Mouse (Mus musculus) telencephalon, adult 2 months (tissue): ENCODE measurements around the gene Tnfsf11.
A peak's percentile ranks its signal among the peaks of the same experiment; 100 is the strongest.

ENCODE experiments used
- DNase-seq: peaks from one replicate; pipeline ENCODE4 v3.0.0-alpha.2; 2011; ENCODE audit warnings: low read depth, low spot score

Tnfsf11 gene

DNA sequence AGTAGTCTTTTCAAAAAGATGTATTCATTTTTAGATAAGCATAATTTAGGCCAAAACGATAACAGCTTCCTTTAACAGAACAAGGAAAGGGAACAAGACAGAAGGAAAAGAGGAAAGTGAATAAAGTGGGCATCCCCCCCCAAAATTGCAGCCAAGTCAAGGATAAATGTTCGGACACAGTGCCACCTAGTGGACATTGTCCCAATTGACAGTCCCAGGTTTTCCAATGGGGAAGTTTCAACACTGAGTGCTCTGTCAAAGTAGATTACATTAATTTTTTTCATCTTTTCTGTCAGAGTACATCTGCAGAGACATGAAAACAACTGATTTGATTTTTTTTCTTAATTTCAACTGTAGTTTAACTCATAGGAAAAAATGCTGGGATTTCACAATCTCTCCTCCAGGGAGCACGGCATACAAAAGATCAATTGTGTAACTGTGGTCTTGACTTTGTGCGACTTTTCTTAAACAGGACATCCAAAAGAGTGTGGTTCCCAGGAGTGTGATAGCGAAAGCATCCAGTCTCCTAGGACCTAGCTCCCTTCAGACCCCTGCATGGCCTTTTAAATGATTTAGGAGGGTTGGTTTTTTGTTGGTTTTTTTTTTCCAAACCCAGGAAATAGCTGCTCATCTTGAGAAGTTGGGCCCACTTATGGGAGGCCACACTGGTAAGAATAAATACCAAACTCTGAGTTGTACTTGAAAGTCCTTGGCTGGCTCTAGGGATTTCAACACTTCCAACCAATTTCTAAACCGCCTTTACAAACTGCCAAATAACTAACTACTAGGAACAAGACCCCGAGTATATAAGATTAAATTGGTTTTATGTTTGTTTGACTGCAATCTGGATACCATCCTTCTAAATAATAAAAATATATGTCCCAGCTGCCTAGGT lies 19.7 kb downstream of the Tnfsf11 start:
- DNase-seq = no peak

DNA sequence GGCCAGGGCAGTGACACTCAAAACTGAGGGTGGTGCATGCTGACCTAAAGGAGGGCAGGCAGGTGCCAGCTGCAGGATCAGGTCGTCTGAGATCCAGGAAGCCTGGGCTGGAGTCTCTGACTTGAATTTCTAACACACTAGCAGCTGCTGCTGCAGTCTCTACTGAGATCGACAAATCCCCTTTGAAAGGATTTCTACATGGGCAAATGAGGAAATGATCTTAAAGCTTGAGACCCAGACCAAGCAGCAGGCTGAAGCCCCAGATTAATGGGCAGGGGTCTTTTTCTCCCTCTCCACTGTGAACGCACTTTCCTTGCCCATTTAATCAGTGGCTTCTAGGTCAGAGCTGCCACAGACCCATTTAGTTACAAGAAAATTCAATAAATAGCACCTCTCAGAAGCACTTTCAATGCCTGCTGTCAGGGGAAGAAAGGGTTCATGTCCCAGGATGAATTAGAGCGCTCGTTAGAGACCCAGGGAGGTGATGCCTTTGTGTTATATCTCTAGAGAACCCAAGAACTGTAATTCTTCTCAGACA lies 21.8 kb downstream of the Tnfsf11 start:
- no peak for DNase-seq

DNA sequence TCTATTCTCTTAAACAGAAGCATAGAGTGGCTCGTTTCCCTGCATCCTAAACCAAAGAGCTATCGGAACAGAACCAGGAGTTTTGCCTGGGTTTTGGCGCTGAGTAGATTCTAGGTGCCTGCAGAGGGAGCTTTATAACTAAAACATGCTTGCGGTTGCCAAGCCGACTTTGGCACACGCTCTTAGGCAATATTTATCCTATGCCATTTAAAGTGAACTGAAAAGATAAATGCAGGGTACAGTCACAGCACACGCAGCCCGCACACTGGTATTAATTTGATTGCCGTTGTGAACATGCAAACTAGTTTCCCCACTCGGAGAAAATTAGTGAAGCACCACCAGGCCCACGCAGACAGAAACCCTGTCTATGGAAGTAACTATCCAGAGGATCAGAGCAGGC lies 25.4 kb downstream of the Tnfsf11 start:
- peak; percentile 74 for DNase-seq

DNA sequence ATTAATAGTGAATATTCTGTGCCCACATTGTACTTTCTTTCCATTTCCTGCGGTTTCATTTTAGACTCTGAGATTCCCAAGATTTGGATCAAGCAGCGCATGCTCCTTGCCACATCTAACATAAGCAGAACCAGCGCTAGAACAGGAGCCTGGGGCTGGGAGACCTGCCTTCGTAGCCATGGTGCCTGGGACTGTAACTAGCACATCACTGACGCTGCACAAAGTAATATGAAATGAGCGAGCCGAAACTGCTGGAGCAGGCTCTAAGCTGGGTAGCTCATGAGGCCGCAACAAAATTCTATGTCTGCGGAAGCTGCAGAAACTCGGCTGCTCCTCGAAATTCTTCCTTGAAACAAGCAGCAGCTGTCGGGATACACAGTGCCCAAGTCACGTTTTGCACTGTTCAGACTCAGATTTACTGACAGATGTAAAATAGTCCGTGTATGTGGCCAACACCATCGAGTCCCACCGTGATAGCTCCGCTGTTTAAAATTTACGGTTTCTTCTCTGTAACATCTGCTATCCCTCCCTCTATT lies 31.4 kb downstream of the Tnfsf11 start:
- no peak for DNase-seq

DNA sequence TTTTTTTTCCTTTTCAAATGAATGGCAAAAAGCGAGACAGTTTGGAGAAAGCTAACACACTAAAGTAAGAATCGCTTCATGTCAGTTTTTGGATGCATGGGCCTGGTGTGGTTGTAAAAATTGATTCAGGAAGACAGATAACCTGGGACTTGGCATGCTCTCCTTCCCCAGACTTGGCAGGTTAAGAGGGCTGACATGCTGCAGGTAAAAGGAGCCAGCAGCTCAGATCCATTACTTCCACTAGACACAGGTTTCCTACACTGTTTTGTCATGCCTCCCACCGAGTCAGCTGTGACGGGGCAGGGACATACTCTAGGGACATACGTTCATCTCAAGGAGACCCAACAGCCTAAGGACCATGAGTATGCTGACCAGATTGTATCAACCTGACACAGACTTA lies 33.0 kb downstream of the Tnfsf11 start:
- DNase-seq = no peak

DNA sequence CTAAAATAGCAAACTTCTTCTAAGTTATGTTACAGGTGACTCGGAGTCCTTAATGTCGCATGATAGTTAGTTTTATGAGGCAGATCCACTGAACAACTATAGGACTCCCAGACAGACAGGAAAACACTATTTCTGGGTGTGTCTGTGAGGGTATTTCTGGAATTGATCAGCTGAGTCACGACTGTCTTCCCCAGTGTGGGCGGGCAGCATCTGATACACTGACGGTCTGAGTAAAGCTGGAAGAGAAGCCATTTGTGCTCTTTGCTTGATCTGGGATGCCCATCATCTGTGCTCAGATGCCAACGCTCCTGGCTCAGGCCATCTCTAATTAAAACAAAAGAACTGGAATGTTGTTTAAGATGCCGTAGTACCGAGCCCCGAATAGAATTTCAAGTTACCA lies 33.7 kb downstream of the Tnfsf11 start:
- DNase-seq = peak; percentile 72

DNA sequence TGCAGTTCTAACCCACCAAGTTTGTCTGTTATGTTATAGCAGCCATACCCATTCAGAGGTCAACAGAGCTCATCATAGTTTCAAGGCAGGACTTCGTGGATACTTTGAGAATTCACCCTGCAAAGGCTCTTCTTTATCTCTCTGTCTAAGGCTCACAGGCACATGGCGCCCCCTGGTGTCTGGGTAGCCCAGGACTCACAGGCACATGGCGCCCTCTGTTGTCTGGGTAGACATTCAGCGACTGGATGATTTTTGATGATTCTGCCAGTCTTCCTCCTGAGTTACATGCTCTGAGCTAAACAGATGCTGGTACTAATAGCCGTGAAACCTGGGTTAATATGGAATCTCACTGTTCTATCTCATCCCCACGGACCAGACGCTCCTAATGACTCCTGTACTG lies 34.3 kb downstream of the Tnfsf11 start:
- no peak for DNase-seq

DNA sequence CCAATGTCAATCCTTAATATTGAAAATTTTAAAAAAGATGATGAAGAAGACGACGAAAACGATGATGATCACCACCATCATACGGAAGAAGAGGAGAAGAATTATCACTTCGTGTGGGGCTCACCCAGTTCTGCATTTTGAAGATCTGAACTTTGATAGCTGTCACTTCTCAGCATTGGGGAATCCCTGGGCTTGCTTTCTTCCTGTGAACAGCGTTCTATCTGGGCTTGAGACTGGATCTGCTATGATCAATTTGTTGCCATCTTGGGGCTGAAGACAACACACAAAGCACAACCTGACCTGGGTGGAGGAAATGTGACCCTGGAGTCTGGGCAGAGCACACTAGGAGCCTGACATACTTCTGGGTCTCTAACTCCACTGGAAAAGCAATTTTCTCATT lies 43.0 kb downstream of the Tnfsf11 start:
- no peak for DNase-seq

DNA sequence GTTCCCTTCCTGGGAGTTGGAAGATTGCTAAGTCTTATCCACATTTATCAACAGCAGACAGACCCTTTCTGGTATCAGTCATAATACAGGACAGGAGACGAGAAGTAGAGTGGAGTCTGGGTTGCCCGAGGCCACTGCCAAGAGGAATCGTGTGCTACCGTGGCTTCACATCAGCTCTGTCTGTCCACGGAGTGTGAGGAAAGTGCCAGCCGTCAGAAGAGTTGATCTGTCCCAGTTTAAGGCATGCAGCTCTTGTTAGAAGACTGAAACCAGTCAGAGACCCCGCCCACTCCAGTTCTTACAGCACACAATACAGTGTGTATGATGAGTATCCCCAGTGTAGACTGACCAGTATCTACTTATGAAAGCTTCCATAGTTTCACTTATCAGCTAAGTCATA lies 45.2 kb downstream of the Tnfsf11 start:
- DNase-seq = no peak

DNA sequence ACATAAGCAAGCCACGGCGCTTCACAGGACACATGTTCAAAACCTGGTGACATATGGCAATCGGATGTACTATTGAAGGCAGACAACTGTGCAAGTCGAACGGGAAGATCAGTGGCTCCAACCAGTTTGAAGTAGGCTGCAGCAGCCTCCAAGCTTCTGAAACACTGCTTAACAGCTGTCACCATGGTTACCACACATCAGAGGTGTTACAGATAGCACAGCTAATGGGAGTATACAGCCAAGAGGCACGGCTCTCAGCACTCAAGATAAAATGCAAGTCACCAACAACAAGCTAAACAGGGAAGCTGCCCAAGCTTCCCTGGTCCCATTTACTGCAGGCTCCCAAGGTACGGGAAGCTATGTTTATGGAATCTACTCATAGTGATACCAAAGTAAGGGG lies 46.6 kb downstream of the Tnfsf11 start:
- no peak for DNase-seq

DNA sequence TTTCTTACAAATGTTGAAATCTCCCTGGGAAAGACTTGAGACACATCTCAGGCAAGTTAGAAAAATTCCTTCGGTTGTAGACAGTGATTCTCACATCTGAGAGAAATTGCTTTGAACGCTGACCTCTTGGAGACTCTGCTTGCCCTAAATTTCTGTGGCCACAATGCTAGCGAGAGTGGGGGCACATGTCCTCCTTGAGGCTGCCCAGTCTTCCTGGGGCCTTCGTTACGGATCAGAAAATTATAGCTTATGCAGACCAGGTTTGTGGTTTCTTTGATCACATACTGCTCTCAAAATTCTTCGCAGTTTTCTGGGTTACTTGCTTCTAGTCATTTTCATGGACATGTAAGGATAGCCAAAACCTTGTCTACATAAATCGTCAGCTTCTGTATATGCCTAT lies 53.8 kb downstream of the Tnfsf11 start:
- no peak for DNase-seq

DNA sequence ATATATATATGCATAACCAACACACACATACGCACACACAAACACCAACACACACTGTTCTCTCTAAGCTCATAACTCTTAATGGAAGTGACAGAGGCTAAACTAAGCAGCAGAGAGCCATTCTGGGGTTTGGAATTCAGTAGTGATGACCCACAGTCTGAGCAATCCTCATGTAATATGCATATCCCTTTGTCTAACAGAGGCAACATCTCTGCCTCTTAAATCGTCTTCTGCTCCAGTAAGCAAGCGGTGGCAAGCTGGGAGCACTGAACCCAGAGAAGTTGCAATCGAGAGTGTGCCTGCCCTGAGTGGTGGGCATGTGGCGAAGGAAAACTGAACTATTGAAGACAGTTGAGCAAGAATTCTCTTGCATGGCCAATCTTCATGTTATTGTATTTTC lies 61.2 kb downstream of the Tnfsf11 start:
- DNase-seq = no peak

DNA sequence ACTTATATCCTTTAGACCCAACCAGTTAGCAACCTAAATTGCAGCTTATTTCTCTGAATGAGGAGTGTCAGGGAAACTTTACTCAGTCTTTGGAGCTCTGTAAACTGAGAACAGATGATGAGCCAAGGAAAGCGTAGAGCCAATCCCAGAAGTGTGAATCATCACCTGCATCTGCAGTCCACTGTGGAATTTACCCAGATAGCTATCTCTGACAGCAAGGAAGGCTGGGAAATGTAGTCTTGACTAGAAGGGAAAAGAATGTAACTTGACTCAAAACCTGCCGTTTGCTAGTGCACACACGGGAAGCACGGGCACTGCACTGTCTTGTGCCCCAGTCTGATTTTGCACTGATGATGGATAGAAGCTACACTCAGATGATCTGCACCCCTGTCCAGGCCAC lies 63.0 kb downstream of the Tnfsf11 start:
- peak; percentile 62 for DNase-seq

DNA sequence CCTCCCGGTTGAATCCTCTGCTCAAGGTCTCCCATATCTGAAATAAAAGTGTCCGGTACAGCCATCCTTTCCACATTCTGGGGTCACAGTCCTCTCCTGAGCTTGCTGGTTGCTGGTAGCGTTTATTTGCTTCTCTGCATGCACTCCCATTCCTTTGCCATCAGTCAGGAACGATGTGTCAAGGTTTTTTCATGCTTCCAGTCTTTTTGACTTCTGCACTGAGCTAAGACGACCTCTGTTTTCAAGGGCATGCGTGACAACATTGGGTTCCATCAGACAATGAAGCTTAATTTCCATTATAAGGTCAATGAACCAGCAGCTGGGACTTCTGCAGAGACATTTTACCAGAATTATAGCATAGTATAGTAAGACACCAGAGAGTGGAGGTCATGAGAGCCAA lies 68.5 kb downstream of the Tnfsf11 start:
- DNase-seq = no peak

DNA sequence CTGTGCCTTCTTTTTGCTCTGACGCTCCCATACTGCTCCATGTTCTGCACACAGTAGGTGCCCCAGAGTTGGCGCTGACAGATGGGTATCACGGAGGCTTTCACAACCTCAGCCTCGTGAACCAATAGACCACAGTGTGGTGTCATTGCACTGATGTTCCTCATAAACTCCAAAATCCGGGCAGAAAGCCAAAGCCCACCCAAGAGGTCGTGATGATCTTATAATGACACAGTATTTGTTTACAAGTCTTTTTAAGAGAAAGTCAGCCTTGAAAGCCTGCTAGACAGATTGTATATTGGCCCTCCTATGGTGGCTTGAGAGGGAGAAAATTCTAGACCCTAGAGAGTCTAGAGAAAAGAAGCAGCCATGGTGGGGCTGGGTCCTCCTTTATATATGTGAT lies 70.6 kb downstream of the Tnfsf11 start:
- no peak for DNase-seq

DNA sequence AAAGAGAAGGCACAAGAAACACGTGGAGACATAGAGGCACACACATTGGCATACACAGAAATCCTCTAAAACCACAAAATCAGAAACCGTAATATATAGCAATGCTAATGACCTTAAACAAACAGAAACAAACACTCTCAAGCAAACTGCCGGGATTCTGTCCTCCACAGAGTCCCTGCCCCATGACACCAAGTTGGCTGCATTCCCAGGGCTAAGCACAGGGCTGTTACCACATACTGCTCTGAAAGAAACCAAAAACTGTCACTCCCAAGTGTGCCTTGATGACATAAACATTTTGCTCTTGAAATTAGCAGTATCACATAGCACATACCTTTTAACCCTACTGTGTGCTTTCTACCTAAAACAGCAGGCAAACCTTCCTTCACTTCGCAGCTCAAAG lies 71.7 kb downstream of the Tnfsf11 start:
- no peak for DNase-seq

DNA sequence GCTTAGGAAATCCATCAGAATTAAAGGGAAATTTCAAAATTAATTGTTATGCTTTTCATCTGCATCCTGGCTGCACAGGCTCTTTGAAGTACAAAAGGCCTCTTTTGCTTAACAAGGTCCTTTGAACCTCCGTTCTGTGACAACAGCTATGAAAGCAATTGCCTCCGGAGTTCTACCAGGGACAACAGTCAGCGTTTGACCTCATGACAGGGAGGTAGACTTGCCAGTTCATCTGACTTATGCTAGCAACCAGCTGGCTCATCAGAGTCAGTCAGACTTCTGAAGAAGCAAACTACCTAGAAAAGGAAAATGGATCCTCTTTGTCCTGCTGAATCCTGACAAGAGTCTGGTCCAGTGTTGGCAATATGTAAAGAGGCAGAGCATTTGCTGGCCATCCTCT lies 72.5 kb downstream of the Tnfsf11 start:
- DNase-seq = no peak

DNA sequence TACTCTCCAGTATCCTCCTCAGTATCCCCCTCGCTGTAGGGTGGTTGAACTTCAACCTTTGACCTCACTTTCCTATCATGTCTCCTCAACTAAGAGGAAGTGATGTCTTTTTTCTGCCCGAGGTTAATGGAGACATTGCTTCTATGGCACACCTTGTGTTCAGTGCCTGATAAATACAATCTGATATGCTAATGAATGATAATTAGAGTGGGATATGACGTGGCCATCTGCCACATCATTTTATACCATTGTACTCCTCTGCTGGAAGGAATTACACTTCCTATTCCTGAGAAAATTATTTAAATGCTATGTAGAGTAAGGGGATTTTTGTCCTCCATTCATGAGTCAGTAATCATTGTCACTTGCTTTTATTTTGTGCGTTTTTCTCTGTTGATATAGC lies 78.8 kb downstream of the Tnfsf11 start:
- no peak for DNase-seq
